In the genomic region with DNA sequence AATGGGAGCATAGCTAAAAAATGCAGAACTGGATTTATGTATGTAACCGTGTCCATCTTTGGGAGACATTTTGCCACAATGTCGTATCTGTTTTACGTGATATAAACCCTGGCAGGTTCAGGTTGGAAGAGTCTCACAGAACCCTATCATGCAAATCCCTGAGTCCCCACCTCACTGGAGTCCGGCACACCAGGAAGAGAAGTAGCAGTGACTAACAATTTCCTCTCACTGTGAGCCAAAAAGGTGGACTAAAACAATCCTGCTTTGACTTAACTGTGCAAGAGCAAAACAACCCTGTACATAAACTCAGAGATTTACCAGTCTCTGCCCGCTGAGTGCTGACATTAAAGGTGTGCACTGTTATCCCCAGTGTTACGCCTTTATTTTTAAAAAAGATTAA, we compare ENCODE assay signal across 12 mouse cellular contexts.
"Had no signal": no experiment of that assay in that cellular context is flagged by ENCODE, and none has a peak within 500 bp of the region (broad histone marks: within the 10 kb centered on the region; RNA-seq: fewer than 3 reads in every experiment).

No protein-coding gene starts in this region.

- DNase-seq: kidney, postnatal 25 days; layer of hippocampus, adult 9-11 months; layer of hippocampus, postnatal 36 days; liver, embryonic 13.5 days; liver, postnatal 0 days; lung, postnatal 14 days; right cerebral cortex, postnatal 25 days; thymus, adult 18-20 months; thymus, postnatal 14 days had no signal

- H3K4me3 ChIP-seq: limb, embryonic 15.5 days; liver, embryonic 13.5 days; lung, embryonic 15.5 days; midbrain, embryonic 13.5 days had no signal

- H3K27me3 ChIP-seq: limb, embryonic 15.5 days; liver, embryonic 13.5 days; lung, embryonic 15.5 days; midbrain, embryonic 13.5 days had no signal

- H3K4me2 ChIP-seq: limb, embryonic 15.5 days; liver, embryonic 13.5 days; lung, embryonic 15.5 days; midbrain, embryonic 13.5 days had no signal

- H3K27ac ChIP-seq: limb, embryonic 15.5 days; liver, embryonic 13.5 days; lung, embryonic 15.5 days; midbrain, embryonic 13.5 days had no signal

- H3K9ac ChIP-seq: limb, embryonic 15.5 days; liver, embryonic 13.5 days; liver, postnatal 0 days; lung, embryonic 15.5 days; midbrain, embryonic 13.5 days had no signal

- ATAC-seq: liver, postnatal 0 days; midbrain, embryonic 13.5 days had no signal

- H3K9me3 ChIP-seq: limb, embryonic 15.5 days; liver, embryonic 13.5 days; lung, embryonic 15.5 days; midbrain, embryonic 13.5 days had no signal
